Mouse (Mus musculus) neural tube, embryonic 10.5 days (tissue): ENCODE measurements around the gene Idi1.
"Not testable (repeated sequence)": the region's sequence is repeated elsewhere in the genome, so short reads cannot be mapped to it uniquely, and the experiment has no call there.

Source experiments
- DNase-seq: peaks from one replicate; pipeline ENCODE4 v3.0.0-alpha.2; 2017; ENCODE audit warnings: low spot score; ENCODE audit errors: extremely low spot score

The Idi1 gene

DNA sequence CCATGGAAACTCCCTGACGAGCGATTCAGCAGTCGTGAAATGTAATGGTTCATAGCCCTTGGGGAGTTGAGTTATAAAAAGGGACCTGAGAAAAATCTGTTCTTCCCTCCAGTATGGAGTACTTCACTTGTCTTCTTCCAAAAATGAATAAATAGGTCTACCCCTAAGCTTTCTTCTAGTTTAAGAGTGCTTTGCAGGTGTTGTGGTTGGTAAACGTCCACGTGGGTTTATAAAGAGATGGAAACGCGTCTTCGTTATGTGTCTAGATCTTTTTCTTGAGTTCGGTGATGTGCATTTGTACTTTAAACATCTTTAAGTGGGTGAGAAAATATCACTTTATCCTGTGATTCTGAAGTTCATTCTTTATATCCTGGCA lies 872 bp downstream of the Idi1 start:
- DNase-seq, result no peak

GRCm38 (mm10) chr13:8888603-8889002 lies 3.3 kb downstream of the Idi1 start:
- no peak for DNase-seq

GRCm38 (mm10) chr13:8905986-8906385 lies 20.7 kb downstream of the Idi1 start:
- not testable (repeated sequence) for DNase-seq

GRCm38 (mm10) chr13:8913890-8914289 lies 28.6 kb downstream of the Idi1 start:
- not testable (repeated sequence) for DNase-seq

DNA sequence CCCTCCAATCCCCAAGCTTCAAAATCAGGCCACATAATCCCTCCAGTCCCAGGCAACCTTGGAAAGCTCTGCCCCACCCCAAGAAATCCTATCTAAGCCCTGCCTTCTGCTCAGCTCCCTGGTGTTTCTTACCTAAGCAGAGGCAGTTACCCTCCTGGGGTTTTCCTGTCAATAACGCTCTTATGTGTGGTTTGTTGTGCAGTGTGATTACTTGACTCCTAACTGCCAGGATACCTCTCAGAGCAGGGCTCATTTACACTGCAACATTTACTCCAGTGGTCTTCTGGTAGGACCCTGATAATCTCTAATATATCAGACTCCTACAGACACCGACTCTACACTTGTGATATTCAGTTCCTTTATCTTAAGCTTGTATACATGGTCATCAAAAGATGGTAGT lies 48.2 kb downstream of the Idi1 start:
- DNase-seq, result no peak

- DNase-seq, result not testable (repeated sequence)
These were observed 52.4 kb downstream of the Idi1 start for GRCm38 (mm10) chr13:8937611-8938140.

DNA sequence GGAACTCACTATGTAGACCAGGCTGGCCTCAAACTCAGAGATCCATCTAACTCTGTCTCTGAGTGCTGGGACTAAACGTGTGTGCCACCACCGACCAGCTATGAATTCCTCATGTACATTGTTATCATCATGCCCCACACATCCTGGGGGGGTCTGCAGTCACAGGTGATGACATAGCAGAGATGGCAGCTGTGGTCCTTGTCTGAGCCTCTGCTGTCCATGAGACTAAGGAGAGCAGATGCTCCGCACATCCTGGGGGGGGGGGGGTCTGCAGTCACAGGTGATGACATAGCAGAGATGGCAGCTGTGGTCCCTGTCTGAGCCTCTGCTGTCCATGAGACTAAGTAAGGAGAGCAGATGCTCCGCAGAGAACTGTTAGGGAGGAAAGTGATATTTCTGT lies 55.8 kb downstream of the Idi1 start:
- DNase-seq, result not testable (repeated sequence)

GRCm38 (mm10) chr13:8941701-8942100 lies 56.4 kb downstream of the Idi1 start:
- not testable (repeated sequence) for DNase-seq
